Mouse (Mus musculus): ENCODE results near the gene 2610002M06Rik. TPM values are rescaled to one million over a fixed set of nuclear protein-coding genes. Genes with fewer than 3 reads are reported as not detected.

The 2610002M06Rik gene
- 10 to 100 TPM; 10.1 to 12.3 TPM for total RNA-seq (2021)
- long read RNA-seq, experiment 1, full-length matches to known transcripts, result 7 of 7 reads
- long read RNA-seq, experiment 1, partial matches to known transcripts, result 0 of 7 reads
- long read RNA-seq, experiment 1, other reads (novel, unspliced or antisense), result 0 of 7 reads
- long read RNA-seq, experiment 2, full-length matches to known transcripts, result 4 of 4 reads
- long read RNA-seq, experiment 2, partial matches to known transcripts, result 0 of 4 reads
- long read RNA-seq, experiment 2, other reads (novel, unspliced or antisense), result 0 of 4 reads

DNA sequence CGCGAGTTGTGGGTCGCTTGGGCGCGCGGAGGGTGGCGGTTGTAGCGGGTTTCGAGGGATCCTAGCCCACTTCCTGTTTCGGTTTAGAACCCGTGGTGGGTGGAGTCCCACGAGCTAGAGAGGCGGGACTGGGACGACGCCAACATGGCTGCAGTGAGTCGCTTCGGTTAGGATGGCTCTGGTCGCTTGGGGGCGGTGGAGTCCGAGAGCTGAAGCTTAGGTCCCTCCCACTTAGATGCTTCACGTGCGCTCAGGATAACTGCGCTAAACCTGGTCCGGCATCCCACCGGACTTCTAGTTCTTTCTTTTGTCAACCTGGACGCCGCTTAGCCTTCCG, at the start of gene 2610002M06Rik:
Gene 2610002M06Rik (minus strand): TSS at position 117 of the 337 bp plus-strand sequence.
- DNase-seq, result peak; percentile 88 to 91

DNA sequence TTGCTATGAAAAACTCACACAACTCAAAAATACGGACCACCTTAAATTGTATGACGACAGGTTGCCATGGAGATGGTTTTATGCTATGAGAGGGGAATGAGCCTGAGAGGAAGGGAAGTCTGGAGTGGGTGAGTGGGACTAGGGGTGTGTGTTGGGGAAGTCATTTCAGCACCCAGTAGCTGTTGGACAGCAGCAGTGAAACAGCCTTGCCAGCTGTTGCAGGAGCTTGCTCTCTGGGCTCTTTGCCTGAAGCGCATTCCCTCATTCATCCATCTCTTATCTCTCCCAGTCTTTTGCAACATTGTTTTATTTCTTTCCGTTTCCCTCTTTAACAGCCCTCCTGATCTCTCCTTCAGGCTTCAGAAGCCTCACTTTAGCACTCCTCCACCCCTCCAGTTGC, 42.0 kb upstream of the 2610002M06Rik start:
- DNase-seq, result no peak

DNA sequence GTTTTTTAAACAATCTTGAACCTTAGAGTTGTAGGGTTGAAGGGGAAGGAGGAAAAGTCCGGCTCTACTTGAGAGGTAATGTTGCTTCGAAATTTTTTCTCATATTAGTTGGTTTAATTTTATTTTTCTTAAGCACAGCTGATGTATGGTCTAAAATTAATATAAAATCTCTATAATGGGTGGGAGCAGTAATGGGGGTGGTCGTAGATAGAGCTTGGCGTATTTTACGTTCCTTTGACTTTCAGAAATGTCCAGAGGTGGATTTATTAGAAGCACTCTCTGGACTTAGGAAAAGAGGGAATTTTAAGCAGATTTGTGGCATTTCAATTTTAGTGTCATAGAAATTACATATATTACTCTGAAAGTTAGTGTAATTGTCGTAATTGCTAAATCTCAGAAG, 592 bp upstream of the 2610002M06Rik start:
- no peak for DNase-seq

DNA sequence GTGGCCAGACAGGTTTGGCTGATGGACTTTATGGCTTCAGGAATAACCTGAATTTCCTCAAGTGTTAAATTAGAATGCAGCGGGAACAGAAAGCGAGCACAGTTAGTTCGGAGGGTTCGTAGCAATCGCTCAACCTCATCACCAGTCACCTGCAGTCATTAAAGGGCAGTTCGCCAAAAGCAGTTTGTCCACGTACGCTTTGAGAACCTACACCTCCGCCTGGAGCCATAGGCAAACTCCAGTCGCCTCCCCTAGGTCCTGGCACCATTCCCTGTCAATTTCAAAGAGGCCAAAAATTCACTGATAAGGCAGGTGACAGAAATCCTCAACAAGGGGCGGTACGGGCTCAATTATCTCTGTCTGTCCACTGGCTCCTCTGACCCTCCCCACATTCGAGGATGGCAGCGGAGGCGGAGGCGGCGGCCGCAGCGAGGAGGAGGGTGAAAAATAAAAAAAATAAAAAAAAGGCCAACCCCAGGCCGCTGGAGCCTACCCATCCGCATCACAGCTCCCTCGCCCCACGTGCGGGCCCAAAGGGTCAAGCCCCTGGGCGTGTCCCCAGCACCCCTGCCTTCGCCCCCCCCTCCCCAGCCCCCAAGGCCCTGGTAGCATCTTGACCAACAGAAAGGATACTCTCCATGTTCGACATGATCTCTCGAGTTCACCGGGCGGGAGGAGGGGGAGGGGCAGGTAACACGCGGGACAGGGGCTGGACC, 474 bp downstream of the 2610002M06Rik start:
- DNase-seq, result peak; percentile 21 to 22

- no peak for DNase-seq
Observed at GRCm38 (mm10) chrX:107812120-107812519, 4.0 kb downstream of the 2610002M06Rik start.

DNA sequence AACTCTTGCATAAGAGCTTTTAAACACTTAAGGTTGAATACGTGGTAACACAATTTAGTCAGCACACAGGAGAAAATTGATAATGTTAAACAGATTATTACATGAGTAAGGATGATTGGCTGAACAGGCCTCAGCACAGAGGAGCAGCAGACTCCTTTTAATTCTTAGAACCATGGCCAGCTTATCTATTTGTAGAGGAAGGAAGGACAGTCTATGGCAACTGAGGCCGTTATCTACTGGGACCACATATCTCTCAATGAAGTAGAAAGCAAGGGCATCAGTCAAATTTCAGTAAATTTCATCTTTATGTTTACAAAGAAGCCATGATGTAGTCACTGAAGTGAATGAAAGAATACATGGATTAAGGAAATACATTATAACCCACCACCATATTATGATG, 19.2 kb downstream of the 2610002M06Rik start:
- no peak for DNase-seq

DNA sequence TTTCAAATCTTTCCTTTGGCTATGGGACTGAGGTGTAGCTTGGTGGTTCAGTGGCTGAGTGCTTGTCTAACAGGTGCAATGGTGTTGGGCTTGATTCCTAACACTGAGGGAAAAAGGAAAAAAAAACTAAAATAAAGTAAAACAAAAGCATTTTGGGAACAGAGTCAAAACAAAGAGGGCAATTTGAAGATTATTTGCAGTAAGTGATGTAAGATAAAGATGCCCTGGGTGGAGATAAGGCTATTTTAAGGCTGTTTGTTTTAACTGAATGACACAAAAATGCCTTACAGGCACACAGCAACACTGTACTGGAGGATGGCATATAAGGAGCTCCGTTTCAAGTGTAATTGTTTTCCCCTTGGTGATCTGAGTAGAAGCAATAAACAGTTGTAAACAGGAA, 20.3 kb downstream of the 2610002M06Rik start:
- DNase-seq, result no peak

DNA sequence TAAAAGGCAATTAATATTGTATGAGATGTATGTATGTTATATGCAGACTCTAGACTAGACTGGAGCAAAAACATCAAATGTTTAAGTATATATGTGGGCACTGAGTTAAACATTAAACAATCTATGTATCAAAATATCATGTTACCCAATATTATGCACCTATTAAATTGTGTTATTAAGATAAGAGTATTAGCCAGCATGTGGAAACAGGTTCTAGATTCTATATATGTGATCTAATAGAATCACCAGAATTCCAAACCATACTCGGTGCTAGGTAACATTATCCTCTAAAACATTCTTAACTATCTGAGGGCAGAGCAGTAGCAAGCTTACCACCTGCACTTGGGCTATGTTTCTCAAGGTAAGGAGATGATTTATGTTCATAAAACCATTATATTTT, 23.8 kb downstream of the 2610002M06Rik start, which contains the start of gene Tent5d:
Gene Tent5d (plus strand): TSS at position 301 of the 400 bp plus-strand sequence.
- DNase-seq, result no peak

DNA sequence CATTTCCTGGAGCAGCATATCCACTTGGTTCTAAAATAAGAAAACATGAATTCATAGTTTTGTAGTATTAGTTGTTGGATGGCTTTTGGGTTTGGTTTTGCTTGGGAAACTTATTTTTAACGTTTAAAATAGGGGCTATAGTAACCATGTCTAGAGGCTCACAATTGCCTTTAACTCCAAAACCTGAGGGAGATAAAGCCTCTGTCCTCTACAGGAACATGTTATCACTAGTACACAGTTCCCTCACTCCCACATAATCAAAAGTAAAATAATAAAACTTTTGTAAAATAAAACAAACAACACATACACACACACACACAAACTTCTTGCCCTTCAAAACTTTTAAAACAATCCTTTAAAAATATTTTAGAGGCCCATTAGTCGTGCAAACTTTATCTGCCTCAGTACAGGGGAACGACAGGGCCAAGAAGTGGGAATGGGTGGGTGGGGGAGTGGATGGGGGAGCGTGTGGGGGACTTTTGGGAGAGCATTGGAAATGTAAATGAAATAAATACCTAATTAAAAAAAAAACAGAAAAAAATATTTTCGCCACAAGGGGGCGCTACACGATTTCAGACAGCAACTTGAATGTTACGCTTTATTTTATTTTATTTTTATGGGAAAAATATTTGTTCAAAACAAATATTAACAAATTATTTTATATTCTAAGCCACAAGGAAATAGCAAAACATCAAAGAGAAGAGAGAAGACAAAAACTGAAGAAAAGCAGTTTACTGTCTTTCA, 25.2 kb downstream of the 2610002M06Rik start:
- no peak for DNase-seq

- peak in 1 of 2 experiments; percentile 12 for DNase-seq
Observed at GRCm38 (mm10) chrX:107790136-107790535, 26.0 kb downstream of the 2610002M06Rik start.

GRCm38 (mm10) chrX:107767896-107768295, 48.2 kb downstream of the 2610002M06Rik start:
- no peak for DNase-seq

Other genes with a start within 250 kb of the 2610002M06Rik start
- not detected for gene Tbx22, start 148.4 kb downstream of the 2610002M06Rik start, total RNA-seq (2021)
- not detected for gene Tent5d, start 23.7 kb downstream of the 2610002M06Rik start, total RNA-seq (2021)
- gene Gm732, start 132.1 kb upstream of the 2610002M06Rik start, total RNA-seq (2021), result not detected

All from adrenal gland, postnatal 36 days (tissue).